Mouse (Mus musculus) CH12.LX (cell line): ENCODE measurements around the gene Olfr1509.

Experiments used
- CTCF ChIP-seq, 2 experiments: IDR thresholded peaks in 1 of 2; conservative IDR thresholded peaks in 1 of 2; 2 replicates each; pipeline ENCODE4 v1.5.1; 2011 to 2012; ENCODE audit warnings: low read depth in 2 of 2, low read length in 2 of 2, improper control_type of control experiment in 1 of 2, inconsistent platforms in 1 of 2, mild to moderate bottlenecking in 1 of 2, moderate library complexity in 1 of 2
- EP300 ChIP-seq: IDR thresholded peaks from 2 replicates; pipeline ENCODE4 v1.6.1; 2011; ENCODE audit warnings: low read length, improper control_type of control experiment
- JUND ChIP-seq: conservative IDR thresholded peaks from 2 replicates; pipeline ENCODE4 v1.6.1; 2011; ENCODE audit warnings: low read depth, low read length, improper control_type of control experiment
- MAFK ChIP-seq: IDR thresholded peaks from 2 replicates; pipeline ENCODE4 v1.6.1; 2011; ENCODE audit warnings: low read length, improper control_type of control experiment; ENCODE audit not compliant: insufficient replicate concordance
- MAX ChIP-seq: IDR thresholded peaks from 2 replicates; pipeline ENCODE4 v1.6.1; 2011; ENCODE audit warnings: low read length, improper control_type of control experiment
- MAZ ChIP-seq: IDR thresholded peaks from 2 replicates; pipeline ENCODE4 v1.6.1; 2012; ENCODE audit warnings: low read depth, mild to moderate bottlenecking, inconsistent platforms, low read length, improper control_type of control experiment, moderate library complexity
- NRF1 ChIP-seq: IDR thresholded peaks from 2 replicates; pipeline ENCODE4 v1.6.1; 2014; ENCODE audit warnings: low read depth, mild to moderate bottlenecking, inconsistent platforms, low read length, improper control_type of control experiment, moderate library complexity
- PAX5 ChIP-seq: IDR thresholded peaks from 2 replicates; pipeline ENCODE4 v1.6.1; 2012; ENCODE audit warnings: low read length, inconsistent platforms, mixed read lengths
- POLR2A ChIP-seq: IDR thresholded peaks from 2 replicates; pipeline ENCODE4 v1.6.1; 2011; ENCODE audit warnings: low read depth, mild to moderate bottlenecking, improper control_type of control experiment, low read length

DNA sequence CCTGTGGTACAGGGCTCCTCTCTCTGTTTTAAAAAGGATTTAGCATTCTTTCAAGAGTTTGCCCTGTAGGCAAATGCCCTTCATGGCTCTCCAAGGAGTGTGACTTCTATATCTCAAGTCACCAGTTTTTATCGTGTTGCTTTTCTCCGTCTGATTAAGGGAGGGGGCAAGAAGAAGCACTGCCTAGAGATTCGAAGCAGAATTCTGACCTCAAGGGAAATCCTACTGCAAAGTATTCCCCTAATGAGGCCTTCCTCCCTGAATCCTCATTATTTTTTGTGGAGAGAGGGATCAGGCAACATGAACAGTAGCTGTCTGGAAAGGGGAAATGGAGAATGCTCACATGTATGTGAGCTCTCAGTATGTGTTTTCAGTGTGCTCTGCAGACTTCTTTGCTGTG lies 28.5 kb upstream of the Olfr1509 start, which contains the start of gene Olfr1510:
- TF ChIP-seq CTCF (conservative IDR thresholded peaks at IDR 0.05 in 1 of 2, IDR thresholded peaks at IDR 0.05 in 1 of 2; ENCODE audit: low read depth in 2 of 2, low read length in 2 of 2), result no peak
- no peak for TF ChIP-seq MAX
- TF ChIP-seq PAX5, result no peak
- no peak for TF ChIP-seq JUND
- no peak for TF ChIP-seq MAZ
- TF ChIP-seq NRF1, result no peak
- no peak for TF ChIP-seq MAFK
- TF ChIP-seq POLR2A, result no peak
- no peak for TF ChIP-seq EP300
